Comparison of ENCODE assay signal across 8 mouse cellular contexts in genomic region chr10:117982611-117983210, GRCm38 (mm10).
A peak's percentile ranks its signal among the peaks of the same experiment; 100 is the strongest.
DNase-seq lines count a peak whose midpoint lies in the region; ATAC-seq and TF ChIP-seq lines count a peak whose summit lies in the region.

No protein-coding gene starts in this region.

- no peaks in the 10 kb centered on the region for H3K36me3 ChIP-seq in kidney, postnatal 0 days (ENCODE audit: insufficient read depth, low read length)
- H3K36me3 ChIP-seq in midbrain, postnatal 0 days (ENCODE audit: insufficient read depth, low read length), result no peaks in the 10 kb centered on the region

- H3K9me3 ChIP-seq in kidney, postnatal 0 days (replicated peaks; ENCODE audit: low read length), result no peaks in the 10 kb centered on the region
- H3K9me3 ChIP-seq in midbrain, postnatal 0 days (ENCODE audit: low read length), result no peaks in the 10 kb centered on the region

- ATAC-seq in kidney, postnatal 0 days (replicated peaks; ENCODE audit: low FRiP score, low read depth), result no peak
- ATAC-seq in midbrain, postnatal 0 days (ENCODE audit: low FRiP score), result no peak

- H3K4me1 ChIP-seq in kidney, postnatal 0 days (replicated peaks; ENCODE audit: insufficient read depth, low read length), result 0 out of 2 replicates have a peak, but pooled peaks cover 4% of the 10 kb centered on the region
- no peaks in the 10 kb centered on the region for H3K4me1 ChIP-seq in midbrain, postnatal 0 days (ENCODE audit: insufficient read depth, low read length)

- peak overlapping the region; percentile 40 for H3K27ac ChIP-seq in kidney, postnatal 0 days
- H3K27ac ChIP-seq in midbrain, postnatal 0 days (ENCODE audit: low read depth, low read length), result 0 out of 2 replicates have a peak overlapping the region, but pooled peaks have one; percentile 38

- no peak overlapping the region for H3K4me2 ChIP-seq in kidney, postnatal 0 days (ENCODE audit: low read length)
- no peak overlapping the region for H3K4me2 ChIP-seq in midbrain, postnatal 0 days (ENCODE audit: low read depth, low read length, poor library complexity, severe bottlenecking)

- H3K4me3 ChIP-seq in kidney, postnatal 0 days (replicated peaks; ENCODE audit: low read depth, low read length), result no peak overlapping the region
- no peak overlapping the region for H3K4me3 ChIP-seq in midbrain, postnatal 0 days (ENCODE audit: low read depth, low read length)

- H3K9ac ChIP-seq in kidney, postnatal 0 days (ENCODE audit: low read depth, low read length), result no peak overlapping the region
- no peak overlapping the region for H3K9ac ChIP-seq in midbrain, postnatal 0 days (replicated peaks; ENCODE audit: low read length, poor library complexity, severe bottlenecking)

- 28% methylated on average over 8 of the region's 8 CpGs for WGBS in kidney, postnatal 0 days
- 35% methylated on average over 8 of the region's 8 CpGs for WGBS in midbrain, postnatal 0 days

- H3K27me3 ChIP-seq in kidney, postnatal 0 days (ENCODE audit: insufficient read depth, low read length), result no peaks in the 10 kb centered on the region
- no peaks in the 10 kb centered on the region for H3K27me3 ChIP-seq in midbrain, postnatal 0 days (ENCODE audit: insufficient read depth, low read length)

- no peak for TF ChIP-seq CTCF in kidney, postnatal 0 days (IDR thresholded peaks at IDR 0.05; ENCODE audit: low read depth)
- no peak for TF ChIP-seq CTCF in midbrain, postnatal 0 days (IDR thresholded peaks at IDR 0.05)

- peak; percentile 45 for DNase-seq in adrenal gland, adult 2 months
- DNase-seq in adrenal gland, postnatal 4 days (ENCODE audit: low spot score in 2 of 2), result no peak
- DNase-seq in 416B (ENCODE audit: low read depth), result peak; percentile 68
- peak; percentile 84 for DNase-seq in heart, adult 8-10 months (ENCODE audit: low spot score)
- DNase-seq in kidney, postnatal 0 days (ENCODE audit: low spot score), result peak; percentile 68
- DNase-seq in midbrain, postnatal 0 days (ENCODE audit: low spot score), result no peak
- no peak for DNase-seq in layer of hippocampus, postnatal 14 days (ENCODE audit: low spot score in 2 of 2)
- no peak for DNase-seq in urinary bladder, postnatal 14 days (ENCODE audit: low spot score)

Comparison
In these comparisons a context has a peak if more than half of its experiments do, and no peak if none do; other contexts are left out.
1. DNase-seq: peak in adrenal gland, adult 2 months (single experiment), 416B (single experiment), heart, adult 8-10 months (single experiment) and kidney, postnatal 0 days (single experiment); none in adrenal gland, postnatal 4 days (0 of 2), midbrain, postnatal 0 days (single experiment), layer of hippocampus, postnatal 14 days (0 of 2) and urinary bladder, postnatal 14 days (single experiment).